Mouse (Mus musculus): ENCODE measurements at regions not wholly inside any gene's neighbourhood (a gene's known extent, or its start where the extent isn't known, plus 50 kb on each side); places are given as distances from the start of the nearest gene placed in this dataset.

DNA sequence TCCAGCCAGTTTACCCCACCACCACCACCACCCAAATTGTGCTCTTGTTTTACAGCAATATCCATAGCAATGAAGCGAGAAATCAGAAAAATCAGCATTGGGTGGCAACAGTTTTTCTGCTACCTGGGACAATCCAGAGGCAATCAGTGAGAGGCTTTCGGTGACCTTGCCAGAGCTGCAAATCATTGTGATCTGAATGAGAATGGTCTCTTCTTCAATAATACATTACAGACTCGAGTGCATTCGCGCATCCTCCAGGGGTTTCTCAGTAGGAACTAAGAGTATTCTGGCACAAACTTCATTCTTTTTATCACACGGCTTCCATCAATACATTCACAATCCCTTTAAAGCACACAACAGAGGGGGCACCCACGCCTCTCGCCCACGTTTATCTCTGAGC lies 91.2 kb downstream of the Srek1 start:
- no peaks in the 10 kb centered on the region for H3K4me1 ChIP-seq (ENCODE audit: control insufficient read depth, insufficient read depth, low read depth, low read length)
- no peak overlapping the region for H3K4me2 ChIP-seq (ENCODE audit: low read length)
- 57% methylated on average over 9 of the region's 9 CpGs for WGBS
- no peak overlapping the region for H3K9ac ChIP-seq (ENCODE audit: low read depth, low read length)
- no peak overlapping the region for H3K27ac ChIP-seq (ENCODE audit: low read depth, low read length)
- no peaks in the 10 kb centered on the region for H3K27me3 ChIP-seq (replicated peaks; ENCODE audit: control insufficient read depth, insufficient read depth, low read length)
- H3K4me3 ChIP-seq (ENCODE audit: low read length) = no peak overlapping the region
- H3K36me3 ChIP-seq (ENCODE audit: control insufficient read depth, insufficient read depth, low read length) = no peaks in the 10 kb centered on the region
- no peaks in the 10 kb centered on the region for H3K9me3 ChIP-seq (ENCODE audit: control insufficient read depth, low read length)
- ATAC-seq = no peak

DNA sequence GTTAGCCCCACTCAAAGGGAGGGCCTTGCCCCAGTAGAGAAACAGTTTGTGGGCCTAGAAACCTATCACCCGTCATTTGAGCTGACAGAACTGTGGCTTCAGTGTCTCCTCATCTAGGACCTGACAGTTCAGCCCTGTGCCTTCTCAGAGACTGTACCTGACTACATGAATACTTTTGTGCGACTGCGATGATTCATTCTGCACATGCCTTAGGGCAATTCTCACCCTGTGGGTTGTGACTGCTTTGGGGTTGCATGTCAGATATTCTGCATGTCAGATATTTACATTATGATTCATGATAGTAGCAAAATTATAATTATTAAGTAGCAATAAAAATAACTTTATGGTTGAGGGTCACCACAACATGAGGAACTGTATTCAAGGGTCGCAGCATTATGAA lies 93.7 kb downstream of the Srek1 start:
- 86% methylated on average over 4 of the region's 4 CpGs for WGBS
- H3K36me3 ChIP-seq (ENCODE audit: control insufficient read depth, insufficient read depth, low read length) = no peaks in the 10 kb centered on the region

DNA sequence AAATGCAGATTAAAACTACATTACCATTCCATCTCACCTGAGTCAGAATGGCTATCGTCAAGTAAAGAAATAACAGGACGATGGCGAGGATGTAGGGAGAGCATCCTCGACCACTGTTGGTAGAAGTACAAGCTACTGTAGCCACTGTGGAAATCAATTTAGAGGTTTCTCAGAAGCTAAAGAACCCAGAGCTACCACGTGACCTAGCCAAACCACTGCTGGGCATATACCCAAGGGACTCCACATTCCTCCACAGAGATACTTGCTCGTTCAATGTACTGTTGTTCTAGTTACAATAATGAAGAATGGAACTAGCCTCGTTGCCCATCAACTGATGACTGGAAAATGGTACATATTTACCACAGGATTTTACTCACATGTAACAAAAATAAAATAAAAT lies 94.4 kb downstream of the Srek1 start:
- WGBS = 85% methylated on average over 7 of the region's 7 CpGs
- Histone ChIP-seq H3K9me3 (ENCODE audit: control insufficient read depth, low read length) (no peaks in the 10 kb centered on the region), H3K27ac (ENCODE audit: low read depth, low read length) (no peak overlapping the region), H3K4me2 (ENCODE audit: low read length) (no peak overlapping the region), H3K9ac (ENCODE audit: low read depth, low read length) (no peak overlapping the region), H3K36me3 (ENCODE audit: control insufficient read depth, insufficient read depth, low read length) (no peaks in the 10 kb centered on the region), H3K27me3 (replicated peaks; ENCODE audit: control insufficient read depth, insufficient read depth, low read length) (no peaks in the 10 kb centered on the region), H3K4me3 (ENCODE audit: low read length) (no peak overlapping the region), H3K4me1 (ENCODE audit: control insufficient read depth, insufficient read depth, low read depth, low read length) (no peaks in the 10 kb centered on the region)
- ATAC-seq = no peak

More for the DNA sequence above, 93.7 kb downstream of the Srek1 start:
- ATAC-seq = no peak
- Histone ChIP-seq H3K9me3 (ENCODE audit: control insufficient read depth, low read length) (no peaks in the 10 kb centered on the region), H3K4me2 (ENCODE audit: low read length) (no peak overlapping the region), H3K27me3 (replicated peaks; ENCODE audit: control insufficient read depth, insufficient read depth, low read length) (no peaks in the 10 kb centered on the region), H3K27ac (ENCODE audit: low read depth, low read length) (no peak overlapping the region), H3K4me3 (ENCODE audit: low read length) (no peak overlapping the region), H3K4me1 (ENCODE audit: control insufficient read depth, insufficient read depth, low read depth, low read length) (no peaks in the 10 kb centered on the region), H3K9ac (ENCODE audit: low read depth, low read length) (no peak overlapping the region)

DNA sequence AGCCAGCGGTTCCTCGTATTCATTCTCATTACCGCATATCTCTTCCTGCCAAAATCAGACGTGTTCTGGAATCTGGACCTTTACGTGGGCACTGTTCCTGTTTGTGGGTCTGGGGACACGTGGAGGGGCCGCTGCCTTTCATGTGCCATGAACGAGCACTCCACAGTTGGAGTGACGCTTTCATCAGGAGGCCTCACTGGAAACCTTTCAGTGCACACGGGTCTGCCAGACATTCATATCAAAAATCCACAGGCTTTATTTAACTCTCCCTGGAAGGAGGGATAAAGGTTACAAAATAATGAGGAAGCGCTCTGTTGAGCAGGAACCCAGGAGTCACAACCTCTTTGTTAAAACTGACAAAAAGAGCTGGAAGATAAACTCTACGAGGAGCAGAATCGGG lies 97.6 kb downstream of the Srek1 start:
- Histone ChIP-seq H3K27ac (ENCODE audit: low read depth, low read length) (no peak overlapping the region), H3K36me3 (ENCODE audit: control insufficient read depth, insufficient read depth, low read length) (no peaks in the 10 kb centered on the region), H3K4me2 (ENCODE audit: low read length) (no peak overlapping the region), H3K27me3 (replicated peaks; ENCODE audit: control insufficient read depth, insufficient read depth, low read length) (no peaks in the 10 kb centered on the region), H3K4me1 (ENCODE audit: control insufficient read depth, insufficient read depth, low read depth, low read length) (no peaks in the 10 kb centered on the region), H3K9me3 (ENCODE audit: control insufficient read depth, low read length) (no peaks in the 10 kb centered on the region), H3K4me3 (ENCODE audit: low read length) (no peak overlapping the region), H3K9ac (ENCODE audit: low read depth, low read length) (no peak overlapping the region)
- ATAC-seq = no peak
- WGBS = 53% methylated on average over 13 of the region's 13 CpGs

DNA sequence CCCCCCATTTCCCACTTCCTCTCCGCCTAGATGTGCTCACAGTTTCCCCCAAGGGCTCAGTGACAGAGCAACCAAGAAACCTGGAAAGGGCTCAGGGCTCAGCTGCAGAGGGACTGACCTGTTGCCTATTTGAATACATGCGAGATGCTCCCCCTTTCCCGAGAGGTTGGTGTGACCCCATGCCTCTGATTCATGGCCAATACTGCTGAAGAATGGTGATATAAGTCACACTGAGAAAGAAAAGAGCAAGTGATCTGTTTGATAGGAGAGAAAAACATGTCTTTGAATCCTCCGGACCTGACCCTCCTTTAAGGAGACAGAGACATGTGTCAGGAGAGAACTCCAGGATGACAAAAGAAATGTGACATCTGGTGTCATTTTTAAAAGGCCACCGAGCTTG lies 98.2 kb downstream of the Srek1 start:
- H3K9ac ChIP-seq (ENCODE audit: low read depth, low read length) = no peak overlapping the region
- H3K4me3 ChIP-seq (ENCODE audit: low read length) = no peak overlapping the region
- no peaks in the 10 kb centered on the region for H3K27me3 ChIP-seq (replicated peaks; ENCODE audit: control insufficient read depth, insufficient read depth, low read length)
- WGBS = 67% methylated on average over 5 of the region's 5 CpGs
- no peaks in the 10 kb centered on the region for H3K4me1 ChIP-seq (ENCODE audit: control insufficient read depth, insufficient read depth, low read depth, low read length)
- no peak overlapping the region for H3K27ac ChIP-seq (ENCODE audit: low read depth, low read length)
- ATAC-seq = no peak
- no peaks in the 10 kb centered on the region for H3K36me3 ChIP-seq (ENCODE audit: control insufficient read depth, insufficient read depth, low read length)
- H3K9me3 ChIP-seq (ENCODE audit: control insufficient read depth, low read length) = no peaks in the 10 kb centered on the region
- no peak overlapping the region for H3K4me2 ChIP-seq (ENCODE audit: low read length)

DNA sequence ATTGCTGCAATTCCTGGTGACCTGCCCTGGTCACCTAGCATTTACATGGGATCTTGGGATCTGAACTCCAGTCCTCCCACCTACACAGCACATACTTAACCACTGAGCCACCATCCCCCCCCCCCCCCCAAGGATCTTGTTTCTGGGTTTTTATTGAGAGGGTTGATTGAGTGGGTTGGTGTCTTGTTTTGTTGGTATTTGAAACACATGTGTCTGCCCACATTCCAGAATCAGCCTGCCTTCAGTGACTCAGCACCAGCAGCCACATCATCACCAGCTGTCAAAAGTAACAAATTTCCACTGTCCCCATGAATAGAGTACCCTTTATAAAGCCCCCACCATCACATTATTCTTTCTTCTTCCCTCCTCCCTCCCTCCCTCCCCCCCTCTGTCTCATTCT lies 103.8 kb downstream of the Srek1 start:
- H3K9ac ChIP-seq (ENCODE audit: low read depth, low read length) = no peak overlapping the region
- no peaks in the 10 kb centered on the region for H3K36me3 ChIP-seq (ENCODE audit: control insufficient read depth, insufficient read depth, low read length)
- no peaks in the 10 kb centered on the region for H3K27me3 ChIP-seq (replicated peaks; ENCODE audit: control insufficient read depth, insufficient read depth, low read length)
- H3K4me2 ChIP-seq (ENCODE audit: low read length) = no peak overlapping the region
- ATAC-seq = no peak
- no peak overlapping the region for H3K27ac ChIP-seq (ENCODE audit: low read depth, low read length)
- H3K9me3 ChIP-seq (ENCODE audit: control insufficient read depth, low read length) = no peaks in the 10 kb centered on the region
- H3K4me3 ChIP-seq (ENCODE audit: low read length) = no peak overlapping the region
- no peaks in the 10 kb centered on the region for H3K4me1 ChIP-seq (ENCODE audit: control insufficient read depth, insufficient read depth, low read depth, low read length)

DNA sequence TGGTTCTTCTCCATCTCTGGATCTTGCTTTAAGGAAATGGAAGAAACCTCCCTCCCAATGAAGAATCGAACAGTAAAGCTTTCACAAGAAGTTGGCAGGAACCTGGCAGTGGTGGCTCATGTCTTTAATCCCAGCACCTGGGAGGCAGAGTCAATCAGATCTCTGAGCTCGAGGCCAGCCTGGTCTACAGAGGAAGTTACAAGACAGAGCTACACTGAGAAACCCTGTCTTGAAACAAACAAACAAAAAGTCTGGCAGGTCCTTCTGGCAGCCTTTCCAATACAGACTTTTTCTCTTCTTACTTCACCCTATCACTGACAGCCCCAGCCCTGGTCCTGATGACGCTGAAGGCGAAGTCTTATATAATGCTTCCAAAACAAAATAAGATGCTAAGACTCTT lies 104.6 kb downstream of the Srek1 start:
- 90% methylated on average over 4 of the region's 4 CpGs for WGBS
- H3K36me3 ChIP-seq (ENCODE audit: control insufficient read depth, insufficient read depth, low read length) = no peaks in the 10 kb centered on the region
- no peak for ATAC-seq

DNA sequence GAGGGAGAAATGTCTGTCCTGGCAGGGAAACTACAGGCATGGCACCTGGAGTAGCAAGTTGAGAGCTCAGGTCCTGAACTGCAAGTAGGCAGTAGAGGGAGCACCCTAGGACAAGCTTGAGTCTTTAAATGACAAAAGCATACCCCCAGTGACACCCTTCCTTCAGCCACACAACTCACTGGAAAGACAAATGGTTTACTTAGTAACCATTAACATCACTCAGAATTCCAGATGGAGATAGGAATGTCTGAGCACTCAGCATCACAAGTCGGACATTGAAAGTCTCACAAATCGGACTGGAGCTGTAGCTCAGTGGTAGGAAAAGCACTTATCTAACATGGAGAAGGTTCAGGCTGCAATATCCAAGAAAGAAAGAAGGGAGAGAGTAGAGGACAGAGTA lies 106.7 kb downstream of the Srek1 start:
- WGBS = 90% methylated on average over 2 of the region's 2 CpGs
- ATAC-seq = no peak
- no peaks in the 10 kb centered on the region for H3K36me3 ChIP-seq (ENCODE audit: control insufficient read depth, insufficient read depth, low read length)

More for the DNA sequence above, 104.6 kb downstream of the Srek1 start:
- H3K9ac ChIP-seq (ENCODE audit: low read depth, low read length) = no peak overlapping the region
- no peaks in the 10 kb centered on the region for H3K4me1 ChIP-seq (ENCODE audit: control insufficient read depth, insufficient read depth, low read depth, low read length)
- no peak overlapping the region for H3K4me2 ChIP-seq (ENCODE audit: low read length)
- no peaks in the 10 kb centered on the region for H3K27me3 ChIP-seq (replicated peaks; ENCODE audit: control insufficient read depth, insufficient read depth, low read length)
- no peaks in the 10 kb centered on the region for H3K9me3 ChIP-seq (ENCODE audit: control insufficient read depth, low read length)
- H3K27ac ChIP-seq (ENCODE audit: low read depth, low read length) = no peak overlapping the region
- no peak overlapping the region for H3K4me3 ChIP-seq (ENCODE audit: low read length)

DNA sequence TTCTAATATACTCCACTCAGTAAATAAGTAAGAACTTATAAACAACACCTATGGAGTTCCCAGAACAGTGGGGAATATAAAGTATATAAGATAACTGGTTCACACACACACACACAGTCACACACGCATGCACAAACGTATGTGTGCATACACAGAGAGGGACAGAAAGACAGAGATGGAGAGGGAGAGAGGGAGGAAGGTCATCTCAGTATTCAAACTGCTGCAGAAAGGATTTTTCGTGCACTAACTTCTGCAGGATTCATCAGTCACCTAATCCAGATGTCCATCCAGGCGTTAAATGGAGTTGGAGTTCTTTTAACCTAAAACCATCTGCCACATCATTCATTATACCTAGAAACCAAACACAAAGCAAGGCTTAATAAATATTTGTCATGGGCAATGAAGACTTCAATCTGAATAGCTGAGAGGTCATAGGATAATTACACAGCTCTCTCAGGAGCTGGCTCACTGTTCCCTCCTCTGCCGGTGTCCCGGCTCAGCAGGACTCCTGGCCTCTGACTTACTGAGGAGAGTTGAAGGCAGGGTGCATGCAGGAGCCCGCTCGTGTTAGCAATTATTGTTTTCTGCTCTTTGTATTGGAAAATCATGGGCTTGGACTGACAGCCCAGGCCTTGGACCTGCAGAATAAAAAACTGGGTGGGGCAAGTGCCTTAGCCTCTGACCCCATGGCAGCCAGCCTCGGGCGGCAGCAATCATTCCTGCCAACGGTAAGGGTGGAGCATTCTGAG lies 114.0 kb downstream of the Srek1 start:
- Histone ChIP-seq H3K4me1 (ENCODE audit: control insufficient read depth, insufficient read depth, low read depth, low read length) (peaks cover 3% of the 10 kb centered on the region; the same call in 1 of the 2 replicates), H3K36me3 (ENCODE audit: control insufficient read depth, insufficient read depth, low read length) (no peaks in the 10 kb centered on the region), H3K4me2 (ENCODE audit: low read length) (no peak overlapping the region), H3K27me3 (replicated peaks; ENCODE audit: control insufficient read depth, insufficient read depth, low read length) (no peaks in the 10 kb centered on the region), H3K27ac (ENCODE audit: low read depth, low read length) (no peak overlapping the region), H3K4me3 (ENCODE audit: low read length) (no peak overlapping the region), H3K9ac (ENCODE audit: low read depth, low read length) (no peak overlapping the region), H3K9me3 (ENCODE audit: control insufficient read depth, low read length) (no peaks in the 10 kb centered on the region)
- 14% methylated on average over 11 of the region's 11 CpGs for WGBS
- ATAC-seq = no peak

More for the DNA sequence above, 106.7 kb downstream of the Srek1 start:
- H3K4me3 ChIP-seq (ENCODE audit: low read length) = no peak overlapping the region
- H3K9me3 ChIP-seq (ENCODE audit: control insufficient read depth, low read length) = no peaks in the 10 kb centered on the region
- no peaks in the 10 kb centered on the region for H3K4me1 ChIP-seq (ENCODE audit: control insufficient read depth, insufficient read depth, low read depth, low read length)
- no peak overlapping the region for H3K9ac ChIP-seq (ENCODE audit: low read depth, low read length)
- no peak overlapping the region for H3K4me2 ChIP-seq (ENCODE audit: low read length)
- H3K27me3 ChIP-seq (replicated peaks; ENCODE audit: control insufficient read depth, insufficient read depth, low read length) = no peaks in the 10 kb centered on the region
- H3K27ac ChIP-seq (ENCODE audit: low read depth, low read length) = no peak overlapping the region
